Mouse (Mus musculus) thymus, adult 2 months (tissue): Measurements from ENCODE around the gene Tent4a. TPM values are rescaled to one million over a fixed set of nuclear protein-coding genes. Genes with fewer than 3 reads are reported as not detected.

Experiments used
- DNase-seq: peaks from one replicate; pipeline ENCODE4 v3.0.0; 2021
- H3K27ac ChIP-seq: fragments of 200-500 bp; 2 replicates; pipeline ENCODE4 v1.5.1; 2012; ENCODE audit warnings: low read length, control low read depth; ENCODE audit not compliant: control insufficient read depth, insufficient read depth
- H3K27me3 ChIP-seq: fragments of 200-500 bp; 2 replicates; pipeline ENCODE4 v1.6.1; 2012; ENCODE audit warnings: mild to moderate bottlenecking, low read length, moderate library complexity, mixed read lengths; ENCODE audit not compliant: control insufficient read depth, insufficient read depth
- H3K36me3 ChIP-seq: fragments of 200-500 bp; 2 replicates; pipeline ENCODE4 v1.6.1; 2012; ENCODE audit warnings: mild to moderate bottlenecking, low read length, moderate library complexity; ENCODE audit not compliant: control insufficient read depth, insufficient read depth
- H3K4me1 ChIP-seq: fragments of 200-500 bp; replicated peaks from 2 replicates; pipeline ENCODE4 v1.6.1; 2012; ENCODE audit warnings: low read length; ENCODE audit not compliant: control insufficient read depth, insufficient read depth
- H3K4me3 ChIP-seq: fragments of 200-500 bp; 2 replicates; pipeline ENCODE4 v1.5.1; 2012; ENCODE audit warnings: mild to moderate bottlenecking, low read length, control low read depth, moderate library complexity; ENCODE audit not compliant: control insufficient read depth, insufficient read depth
- CTCF ChIP-seq: fragments of 200-500 bp; IDR thresholded peaks from 2 replicates; pipeline ENCODE4 v1.5.1; 2012; ENCODE audit warnings: mild to moderate bottlenecking, control low read depth, low read length, moderate library complexity, borderline replicate concordance; ENCODE audit not compliant: control insufficient read depth, poor library complexity, insufficient read depth; ENCODE audit errors: extremely low read depth
- POLR2A ChIP-seq: fragments of 200-500 bp; IDR thresholded peaks from 2 replicates; pipeline ENCODE4 v1.6.1; 2012; ENCODE audit warnings: mild to moderate bottlenecking, low read length, control low read depth, moderate library complexity; ENCODE audit not compliant: control insufficient read depth, poor library complexity, insufficient read depth; ENCODE audit errors: extremely low read depth
- WGBS: fragments of 180-500 bp; shearing (Covaris S2); methylation state at CpG from one replicate; pipeline ENCODE4 v1.1.7; 2018; 5-methylcytosine and 5-hydroxymethylcytosine counted together
- polyA plus RNA-seq: library from polyadenylated mRNA; depleted of rRNA; stranded (reverse); fragments of >200 nt; gene quantifications from 2 replicates; pipeline ENCODE4 v1.2.3, GENCODE M21; 2012

Tent4a gene
- polyA plus RNA-seq, 1 experiment = 22.2 TPM

DNA sequence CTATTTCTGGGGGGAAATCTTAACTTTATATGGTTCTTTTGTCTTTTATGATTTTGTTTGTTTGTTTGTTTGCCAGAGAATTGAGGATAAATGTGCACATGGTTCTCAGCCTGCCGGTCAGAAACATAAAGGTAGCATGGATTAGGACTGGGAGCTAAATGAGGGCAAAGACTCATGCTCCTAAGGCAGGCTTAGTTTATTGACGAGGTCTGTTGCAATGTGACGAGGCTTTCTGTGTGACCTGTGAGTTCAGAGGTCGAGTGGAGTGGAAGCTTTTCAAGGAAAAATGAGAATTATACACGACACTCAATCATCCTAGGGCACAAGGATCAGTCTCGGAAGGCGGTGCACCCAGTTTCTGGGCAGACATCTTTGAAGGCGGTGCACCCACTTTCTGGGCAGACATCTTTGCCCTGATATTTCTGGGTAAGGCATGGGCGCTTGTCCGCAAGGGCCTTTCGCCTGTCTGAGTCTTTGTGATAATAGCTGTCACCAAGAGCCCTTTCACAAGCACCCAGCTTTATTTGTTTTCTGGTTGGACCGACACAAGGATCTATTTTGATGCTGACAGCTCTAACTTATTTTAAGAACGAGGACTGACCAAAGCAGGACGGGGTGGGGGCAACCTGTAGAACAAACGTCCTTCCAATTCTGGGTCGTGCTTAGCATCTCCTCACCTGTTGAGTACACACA is 13.2 kb upstream of the Tent4a start:
- no peak overlapping the region for H3K27ac ChIP-seq
- H3K27me3 ChIP-seq = no peaks in the 10 kb centered on the region
- TF ChIP-seq CTCF = no peak
- no peak for TF ChIP-seq POLR2A
- DNase-seq = no peak
- no peaks in the 10 kb centered on the region for H3K36me3 ChIP-seq
- H3K4me3 ChIP-seq = no peak overlapping the region
- WGBS = 86% methylated on average over 16 of the region's 16 CpGs
- H3K4me1 ChIP-seq = no peaks in the 10 kb centered on the region

DNA sequence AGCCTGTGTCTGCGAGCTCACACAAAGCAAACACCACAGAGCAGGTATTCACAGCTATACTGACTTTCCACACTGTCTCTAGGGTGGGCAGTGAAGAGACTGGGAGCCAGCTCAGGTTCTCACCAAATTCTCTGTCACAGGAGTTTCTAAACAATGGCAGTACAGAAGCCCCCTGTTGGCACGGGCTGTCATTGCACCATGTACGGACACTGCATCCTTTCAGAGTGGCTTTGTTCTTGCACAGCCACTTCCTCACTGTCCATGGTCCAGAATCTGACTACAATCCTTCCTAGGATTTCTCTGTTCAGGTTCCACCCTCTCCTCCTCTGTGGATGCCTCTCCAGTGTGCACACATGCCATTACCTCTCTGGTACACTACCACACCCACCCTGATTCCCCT is 10.6 kb upstream of the Tent4a start:
- DNase-seq = peak; percentile 76
- no peaks in the 10 kb centered on the region for H3K4me1 ChIP-seq
- 30% methylated on average over 3 of the region's 3 CpGs for WGBS
- no peak for TF ChIP-seq POLR2A
- no peak for TF ChIP-seq CTCF
- H3K36me3 ChIP-seq = no peaks in the 10 kb centered on the region
- H3K27me3 ChIP-seq = no peaks in the 10 kb centered on the region
- no peak overlapping the region for H3K4me3 ChIP-seq
- H3K27ac ChIP-seq = no peak overlapping the region

DNA sequence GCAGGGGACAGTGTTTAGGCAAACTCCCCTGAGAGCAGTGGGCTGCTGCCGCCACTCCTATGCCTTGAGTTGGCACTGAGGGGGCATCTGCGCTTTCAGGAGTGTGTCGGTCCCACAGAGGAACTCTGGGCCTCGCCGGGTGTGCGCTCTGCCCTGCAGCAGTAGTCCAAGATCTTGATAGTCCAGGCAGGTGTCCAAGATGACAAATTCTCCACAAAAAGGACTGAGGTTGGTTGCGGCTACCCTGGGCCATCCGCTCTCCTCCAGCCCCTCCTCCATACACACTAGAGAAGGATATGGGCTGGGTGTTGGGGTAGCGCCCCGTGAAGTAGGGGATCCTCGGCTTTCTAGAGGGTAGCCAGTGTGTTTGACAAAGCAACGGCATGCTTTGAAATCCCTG is 9.2 kb upstream of the Tent4a start:
- TF ChIP-seq POLR2A (no peak), CTCF (no peak)
- Histone ChIP-seq H3K4me1 (no peaks in the 10 kb centered on the region), H3K27me3 (no peaks in the 10 kb centered on the region), H3K4me3 (no peak overlapping the region), H3K36me3 (no peaks in the 10 kb centered on the region), H3K27ac (no peak overlapping the region)
- no peak for DNase-seq
- 90% methylated on average over 12 of the region's 12 CpGs for WGBS

DNA sequence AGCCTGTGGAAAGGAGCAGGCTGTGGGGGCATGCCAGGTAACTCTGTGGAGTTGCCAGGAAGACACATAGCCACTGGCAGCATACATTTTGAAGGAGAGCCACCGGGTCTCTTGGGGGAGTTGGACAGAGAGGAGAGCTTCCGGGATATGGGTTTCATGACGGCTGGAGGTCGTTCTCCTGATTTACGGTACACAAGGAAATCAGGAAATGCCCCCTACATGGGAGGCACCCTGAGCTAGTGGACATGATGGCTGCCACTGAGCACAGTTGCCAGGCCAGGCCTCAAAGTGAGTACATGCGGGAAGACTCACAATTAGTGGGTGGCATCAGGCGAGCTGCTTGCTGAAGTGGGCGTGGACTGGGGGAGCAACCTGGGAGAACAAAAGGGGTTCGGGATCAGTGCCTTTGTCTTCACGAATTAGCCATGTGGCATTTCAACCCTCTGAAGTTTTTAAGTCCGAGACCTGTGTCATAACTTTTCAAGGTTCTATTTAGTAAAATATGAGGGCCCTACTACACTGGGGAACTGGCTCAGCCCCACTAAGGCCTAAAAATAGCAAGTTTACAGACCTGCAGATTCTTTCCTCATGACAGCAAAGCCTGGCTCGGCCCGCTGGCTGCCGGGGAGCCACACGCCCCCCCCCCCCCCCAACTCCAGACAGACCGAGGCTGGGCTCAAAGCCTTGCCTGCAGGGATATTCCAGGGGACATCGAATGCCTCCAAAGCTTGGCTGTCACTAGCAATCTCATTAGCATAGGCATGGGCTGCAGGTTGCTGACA is 8.3 kb upstream of the Tent4a start:
- Histone ChIP-seq H3K27ac (no peak overlapping the region), H3K4me1 (no peaks in the 10 kb centered on the region), H3K36me3 (no peaks in the 10 kb centered on the region), H3K4me3 (no peak overlapping the region), H3K27me3 (no peaks in the 10 kb centered on the region)
- WGBS = 82% methylated on average over 17 of the region's 17 CpGs
- TF ChIP-seq CTCF (no peak), POLR2A (no peak)
- DNase-seq = no peak

DNA sequence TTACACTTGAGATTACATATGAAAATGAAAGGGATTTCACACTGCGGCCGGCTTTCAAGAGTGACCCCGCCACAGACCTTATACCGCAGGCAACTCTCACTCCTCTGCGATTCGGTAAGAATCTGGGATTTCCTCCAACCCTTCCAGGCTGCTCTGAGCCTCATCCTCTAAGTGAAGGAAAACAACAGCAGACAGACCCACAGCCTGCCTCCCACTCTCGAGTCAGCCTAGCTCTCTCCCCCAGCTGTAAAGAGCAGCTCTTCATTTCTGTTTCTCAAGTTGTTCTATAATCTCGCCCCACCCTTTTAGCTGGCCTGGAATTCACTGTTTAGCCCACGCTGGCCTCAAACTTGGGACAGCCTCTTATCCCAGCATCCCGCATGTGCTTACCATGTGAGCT is 7.4 kb upstream of the Tent4a start:
- H3K27me3 ChIP-seq = no peaks in the 10 kb centered on the region
- H3K36me3 ChIP-seq = no peaks in the 10 kb centered on the region
- TF ChIP-seq CTCF (no peak), POLR2A (no peak)
- DNase-seq = no peak
- H3K4me3 ChIP-seq = no peak overlapping the region
- no peaks in the 10 kb centered on the region for H3K4me1 ChIP-seq
- no peak overlapping the region for H3K27ac ChIP-seq
- 86% methylated on average over 10 of the region's 10 CpGs for WGBS

DNA sequence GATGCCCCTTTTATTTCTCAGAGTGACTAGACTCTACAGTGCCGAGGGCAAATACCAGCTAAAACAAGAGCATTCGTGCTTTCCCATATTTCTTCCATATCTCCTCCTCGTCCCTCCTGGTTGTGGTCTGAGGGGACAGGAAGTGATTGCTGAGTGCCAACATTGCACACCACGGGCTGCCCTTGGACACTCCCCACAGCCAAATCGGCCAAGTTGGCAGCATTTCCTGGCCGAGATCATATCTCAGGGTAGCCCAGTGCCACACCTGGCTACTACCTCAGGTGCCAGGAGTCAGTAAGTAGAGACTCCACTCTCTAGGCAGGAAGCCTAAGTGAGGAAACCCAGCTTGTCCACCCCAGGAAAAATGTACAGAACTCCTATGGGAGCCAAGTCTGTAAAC is 6.8 kb upstream of the Tent4a start:
- Histone ChIP-seq H3K4me3 (no peak overlapping the region), H3K27ac (no peak overlapping the region), H3K4me1 (no peaks in the 10 kb centered on the region), H3K27me3 (no peaks in the 10 kb centered on the region), H3K36me3 (no peaks in the 10 kb centered on the region)
- TF ChIP-seq POLR2A (no peak), CTCF (no peak)
- DNase-seq = no peak
- WGBS = 51% methylated on average over 6 of the region's 6 CpGs

DNA sequence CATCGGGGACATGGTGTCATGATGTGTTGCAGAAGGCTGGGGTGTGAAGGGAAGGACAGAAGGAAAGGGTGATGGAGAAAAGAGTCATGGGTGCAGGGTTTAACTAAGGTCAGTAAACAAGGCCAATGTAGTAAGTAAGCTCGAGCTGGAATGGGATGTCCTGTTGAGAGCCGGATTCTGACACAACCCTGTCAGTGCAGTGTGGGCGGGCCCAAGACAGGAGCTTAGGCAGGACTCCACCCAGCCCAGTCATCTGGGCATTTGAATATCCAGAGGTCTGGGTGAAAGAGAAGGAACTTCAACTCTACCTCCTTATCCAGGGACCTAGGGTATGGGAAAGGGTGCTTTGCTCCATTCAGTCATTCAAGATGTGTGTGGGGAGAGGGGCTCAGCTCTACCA is 3.9 kb upstream of the Tent4a start:
- 73% methylated on average over 4 of the region's 4 CpGs for WGBS
- no peak overlapping the region for H3K27ac ChIP-seq
- H3K4me1 ChIP-seq = peaks cover 6% of the 10 kb centered on the region; the same call in 1 of the 2 replicates

More for the DNA sequence above, 3.9 kb upstream of the Tent4a start:
- H3K27me3 ChIP-seq = no peaks in the 10 kb centered on the region
- DNase-seq = no peak
- no peaks in the 10 kb centered on the region for H3K36me3 ChIP-seq
- no peak for TF ChIP-seq POLR2A
- no peak for TF ChIP-seq CTCF
- no peak overlapping the region for H3K4me3 ChIP-seq
